Mouse (Mus musculus): ENCODE results near the gene Nfkbib.

Gene Nfkbib

DNA sequence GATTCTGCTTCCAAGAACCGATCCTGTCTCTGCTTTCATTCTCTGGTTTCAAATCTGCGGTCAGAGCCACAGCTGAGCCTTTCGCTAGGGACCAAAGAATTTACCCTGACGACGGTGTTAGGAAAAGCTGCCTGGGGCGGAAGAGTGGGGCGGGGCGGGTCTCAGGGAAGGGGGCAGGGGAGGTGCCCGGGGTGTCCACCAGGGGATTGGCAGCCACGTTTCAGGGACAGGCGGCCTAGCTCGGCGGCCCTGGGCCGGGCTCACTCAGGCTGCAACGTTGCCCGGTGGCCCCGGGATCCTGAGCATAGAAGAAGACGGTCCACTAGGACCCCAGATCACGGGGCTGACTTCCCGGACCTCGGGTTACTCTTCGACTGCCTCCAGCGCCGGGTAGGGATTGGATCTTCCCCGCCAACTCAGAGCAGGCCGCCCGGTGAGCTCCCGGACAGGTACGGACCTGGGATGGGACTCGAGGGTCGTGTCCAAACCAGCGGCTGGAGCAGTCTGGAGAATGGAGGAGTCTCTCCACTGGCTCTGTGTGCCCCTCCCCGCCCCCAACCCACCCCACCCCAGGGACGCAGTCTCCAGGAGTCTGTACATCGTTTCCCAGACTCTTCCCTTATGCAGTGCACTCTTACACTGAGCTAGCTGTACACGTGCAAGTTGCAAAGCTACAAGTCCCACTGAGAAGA lies 50.6 kb downstream of the Nfkbib start, which contains the start of gene Fbxo17:
Gene Fbxo17 (plus strand): TSS at position 215 of the 692 bp plus-strand sequence.
- peak; percentile 76 to 77 for DNase-seq

- no peak for DNase-seq
These were observed 51.7 kb downstream of the Nfkbib start for GRCm38 (mm10) chr7:28715598-28715997.

GRCm38 (mm10) chr7:28714667-28715066 lies 52.6 kb downstream of the Nfkbib start:
- no peak for DNase-seq

GRCm38 (mm10) chr7:28710962-28711361 lies 56.4 kb downstream of the Nfkbib start:
- DNase-seq = no peak

- no peak for DNase-seq
These were observed 57.9 kb downstream of the Nfkbib start for GRCm38 (mm10) chr7:28709454-28709853.
